Mouse (Mus musculus) liver, embryonic 14.5 days (tissue): ENCODE data around the gene Dock6. TPM values are rescaled to one million over a fixed set of nuclear protein-coding genes. Genes with fewer than 3 reads are reported as not detected.

Source experiments
- ATAC-seq: fragments of 200-750 bp; cut with Nextera tagmentation; 2 replicates; pipeline ENCODE4 v1.8.0; 2017; ENCODE audit warnings: moderate number of reproducible peaks, mild to moderate bottlenecking, moderate library complexity; ENCODE audit not compliant: insufficient read depth
- DNase-seq, 3 experiments: peaks; one replicate each; pipeline ENCODE4 v3.0.0-alpha.2; 2012 to 2013; ENCODE audit warnings: low read depth in 3 of 3, low spot score in 3 of 3
- H3K27ac ChIP-seq: fragments of 300-500 bp; sonication (generic); 2 replicates; pipeline ENCODE4 v1.5.1; 2014; ENCODE audit warnings: moderate library complexity, mild to moderate bottlenecking, control low read depth, inconsistent platforms
- H3K27me3 ChIP-seq: fragments of 300-500 bp; sonication (generic); 2 replicates; pipeline ENCODE4 v1.6.1; 2014; ENCODE audit warnings: mild to moderate bottlenecking, low read length, moderate library complexity; ENCODE audit not compliant: control insufficient read depth, insufficient read depth
- H3K36me3 ChIP-seq: fragments of 300-500 bp; sonication (generic); replicated peaks from 2 replicates; pipeline ENCODE4 v1.6.1; 2014; ENCODE audit warnings: low read depth; ENCODE audit not compliant: control insufficient read depth, insufficient read depth
- H3K4me1 ChIP-seq, 2 experiments: fragments of 200-500 bp in 1 of 2; fragments of 300-500 bp in 1 of 2; sonication (generic) in 1 of 2; replicated peaks; 2 replicates each; pipeline ENCODE4 v1.6.1; 2012 to 2014; ENCODE audit warnings: antibody characterized with exemption in 1 of 2, inconsistent platforms in 1 of 2, low read length in 1 of 2; ENCODE audit not compliant: control insufficient read depth in 2 of 2, insufficient read depth in 2 of 2
- H3K4me2 ChIP-seq: fragments of 300-500 bp; sonication (generic); 2 replicates; pipeline ENCODE4 v1.6.1; 2014; ENCODE audit warnings: low read depth, mild to moderate bottlenecking, control low read depth, moderate library complexity
- H3K4me3 ChIP-seq, 2 experiments: fragments of 200-500 bp in 1 of 2; fragments of 300-500 bp in 1 of 2; sonication (generic) in 1 of 2; 2 replicates each; pipeline ENCODE4 v1.5.1; 2012 to 2014; ENCODE audit warnings: low read depth in 2 of 2, low read length in 2 of 2, mild to moderate bottlenecking in 2 of 2, control low read depth in 1 of 2, inconsistent platforms in 1 of 2, moderate library complexity in 1 of 2; ENCODE audit not compliant: insufficient read depth in 1 of 2
- H3K9ac ChIP-seq: fragments of 300-500 bp; sonication (generic); replicated peaks from 2 replicates; pipeline ENCODE4 v1.6.1; 2014; ENCODE audit warnings: mild to moderate bottlenecking, control low read depth, moderate library complexity
- H3K9me3 ChIP-seq: fragments of 300-500 bp; sonication (generic); 2 replicates; pipeline ENCODE4 v1.6.1; 2016; ENCODE audit warnings: low read length, mixed read lengths; ENCODE audit not compliant: control insufficient read depth
- CTCF ChIP-seq: IDR thresholded peaks from 2 replicates; pipeline ENCODE4 v1.5.1; 2016; ENCODE audit warnings: antibody characterized with exemption, low read depth, control low read depth
- EP300 ChIP-seq: IDR thresholded peaks from 2 replicates; pipeline ENCODE4 v1.6.1; 2016; ENCODE audit warnings: antibody characterized with exemption, low read depth
- WGBS: fragments of 180-500 bp; shearing (Covaris S2); extraction: QIAGEN DNeasy Blood & Tissue Kit; methylation state at CpG from one replicate; pipeline ENCODE4 v1.1.7; 2014; ENCODE audit not compliant: insufficient replicate concordance; 5-methylcytosine and 5-hydroxymethylcytosine counted together
- polyA plus RNA-seq, 2 experiments: library from polyadenylated mRNA; depleted of rRNA in 1 of 2; stranded (reverse) in 1 of 2; unstranded in 1 of 2; fragments of >200 nt; fragmentation: Nextera tagmentation in 1 of 2; extraction: Ambion mirVana in 1 of 2; gene quantifications; 2 replicates each; pipeline versions ENCODE4 v1.2.1 to v1.2.3; 2012 to 2014

Dock6 gene
- polyA plus RNA-seq, 2 experiments: 2.1 to 9.0 TPM

GRCm38 (mm10) chr9:21847425-21847824, 5.0 kb downstream of the Dock6 start:
- Histone ChIP-seq H3K9me3 (no peaks in the 10 kb centered on the region), H3K36me3 (no peaks in the 10 kb centered on the region), H3K27ac (no peak overlapping the region), H3K4me3 (no peak overlapping the region), H3K4me2 (no peak overlapping the region), H3K27me3 (no peaks in the 10 kb centered on the region), H3K9ac (no peak overlapping the region), H3K4me1 (peaks cover 4 to 7% of the 10 kb centered on the region in 2 experiments; a peak in 2 of 4 replicates)
- DNase-seq: no peak
- no peak for ATAC-seq
- no peak for TF ChIP-seq CTCF
- TF ChIP-seq EP300: no peak
- WGBS: 33% methylated on average over 3 of the region's 3 CpGs

GRCm38 (mm10) chr9:21846755-21847341, 5.6 kb downstream of the Dock6 start:
- WGBS: 23% methylated on average over 11 of the region's 11 CpGs
- Histone ChIP-seq H3K36me3 (no peaks in the 10 kb centered on the region), H3K9me3 (no peaks in the 10 kb centered on the region), H3K4me1 (peaks cover under 1 to 7% of the 10 kb centered on the region in 2 experiments; a peak in 2 of 4 replicates), H3K27me3 (no peaks in the 10 kb centered on the region), H3K27ac (no peak overlapping the region), H3K9ac (no peak overlapping the region), H3K4me2 (no peak overlapping the region), H3K4me3 (no peak overlapping the region)
- ATAC-seq (peak; percentile 32; the same call in 1 of the 2 replicates), DNase-seq (no peak)
- TF ChIP-seq EP300 (no peak), CTCF (no peak)

GRCm38 (mm10) chr9:21845381-21846080, 6.9 kb downstream of the Dock6 start:
- Histone ChIP-seq H3K27me3 (no peaks in the 10 kb centered on the region), H3K27ac (no peak overlapping the region), H3K9ac (no peak overlapping the region), H3K4me2 (no peak overlapping the region), H3K36me3 (no peaks in the 10 kb centered on the region), H3K4me1 (peaks cover 0 to 7% of the 10 kb centered on the region in 2 experiments; a peak in 1 of 4 replicates), H3K4me3 (no peak overlapping the region), H3K9me3 (no peaks in the 10 kb centered on the region)
- WGBS: 46% methylated on average over 14 of the region's 14 CpGs
- ATAC-seq (peak; percentile 20; the same call in 1 of the 2 replicates), DNase-seq (no peak)
- TF ChIP-seq EP300 (no peak), CTCF (0 out of 2 replicates have a peak, but pooled peaks have one; percentile 21)

GRCm38 (mm10) chr9:21843086-21843485, 9.3 kb downstream of the Dock6 start:
- H3K9ac ChIP-seq: no peak overlapping the region
- H3K4me1 ChIP-seq: 0 out of 4 replicates have a peak, but pooled peaks cover 0 to 4% of the 10 kb centered on the region in 2 experiments
- TF ChIP-seq CTCF: no peak
- TF ChIP-seq EP300: no peak
- no peak overlapping the region for H3K27ac ChIP-seq
- H3K27me3 ChIP-seq: no peaks in the 10 kb centered on the region
- no peaks in the 10 kb centered on the region for H3K36me3 ChIP-seq
- H3K4me2 ChIP-seq: no peak overlapping the region
- 61% methylated on average over 6 of the region's 6 CpGs for WGBS
- H3K9me3 ChIP-seq: no peaks in the 10 kb centered on the region
- ATAC-seq (no peak), DNase-seq (no peak)
- H3K4me3 ChIP-seq: no peak overlapping the region

- Histone ChIP-seq H3K27me3 (no peaks in the 10 kb centered on the region), H3K27ac (no peak overlapping the region), H3K36me3 (no peaks in the 10 kb centered on the region), H3K9me3 (no peaks in the 10 kb centered on the region), H3K4me2 (no peak overlapping the region), H3K4me3 (no peak overlapping the region), H3K4me1 (0 out of 4 replicates have a peak, but pooled peaks cover 0 to under 1% of the 10 kb centered on the region in 2 experiments), H3K9ac (no peak overlapping the region)
- DNase-seq (no peak), ATAC-seq (no peak)
- no peak for TF ChIP-seq EP300
- TF ChIP-seq CTCF: no peak
- WGBS: 47% methylated on average over 5 of the region's 5 CpGs
These were observed 10.0 kb downstream of the Dock6 start for GRCm38 (mm10) chr9:21842391-21842790.
